Mouse (Mus musculus) thymus, postnatal 4 days (tissue): ENCODE measurements at regions not wholly inside any gene's neighbourhood (a gene's known extent, or its start where the extent isn't known, plus 50 kb on each side); places are given as distances from the start of the nearest gene placed in this dataset.
A peak's percentile ranks its signal among the peaks of the same experiment; 100 is the strongest.

Experiments
- DNase-seq: peaks from one replicate; pipeline ENCODE4 v3.0.0; 2021

DNA sequence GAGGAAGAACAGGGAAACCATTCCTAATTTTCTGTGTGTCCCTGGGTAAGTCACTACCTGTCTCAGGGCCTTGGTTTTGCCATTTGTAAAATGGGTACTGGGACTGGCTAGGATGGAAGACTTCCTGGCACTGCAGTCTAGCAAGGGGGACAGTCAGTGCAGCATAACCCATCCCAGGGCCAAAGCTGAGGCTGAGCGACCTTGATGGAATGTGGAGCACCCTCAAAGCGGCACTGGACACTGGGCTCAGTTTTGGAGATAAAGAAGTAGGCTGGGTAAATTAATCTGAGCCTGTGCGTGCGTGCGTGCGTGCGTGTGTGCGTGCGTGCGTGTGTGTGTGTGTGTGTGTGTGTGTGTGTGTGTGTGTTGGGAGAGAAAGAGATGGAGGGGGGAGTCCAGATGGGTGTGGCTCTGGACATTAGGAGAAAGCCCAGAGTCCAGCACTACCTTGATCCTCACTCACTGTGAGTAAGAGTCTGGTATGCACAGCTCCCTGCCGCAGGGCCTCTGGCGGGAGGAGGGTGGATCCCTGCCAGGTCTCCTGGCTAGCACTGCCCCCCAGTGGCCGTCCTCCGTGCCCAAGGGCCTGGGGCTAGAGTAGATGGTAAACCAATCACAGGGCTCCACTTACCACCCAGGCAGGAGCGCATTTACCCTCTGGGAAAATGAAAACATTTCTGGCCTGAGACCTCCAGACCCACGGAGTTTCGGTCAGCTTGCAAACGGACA lies 320.3 kb upstream of the Dio3 start:
- peak; percentile 78 for DNase-seq

DNA sequence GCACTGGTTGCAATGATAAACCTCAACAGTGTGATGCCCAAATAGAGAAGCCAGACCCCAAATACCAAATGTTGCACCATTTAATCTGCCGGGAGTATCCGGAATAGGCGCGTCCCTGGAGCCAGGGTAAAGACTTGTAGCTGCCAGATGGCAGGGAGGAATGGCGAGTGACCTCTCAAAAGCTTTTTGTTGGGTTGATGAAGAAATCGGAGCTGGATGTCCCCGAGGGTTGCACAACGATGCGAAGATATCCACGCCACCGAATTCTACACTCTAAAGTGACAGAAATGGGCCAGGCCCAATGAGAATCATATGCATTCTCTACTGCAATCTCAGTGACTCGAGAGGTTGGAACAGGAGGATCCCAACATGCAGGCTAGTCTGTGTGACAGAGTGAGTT lies 312.1 kb upstream of the Dio3 start:
- no peak for DNase-seq

DNA sequence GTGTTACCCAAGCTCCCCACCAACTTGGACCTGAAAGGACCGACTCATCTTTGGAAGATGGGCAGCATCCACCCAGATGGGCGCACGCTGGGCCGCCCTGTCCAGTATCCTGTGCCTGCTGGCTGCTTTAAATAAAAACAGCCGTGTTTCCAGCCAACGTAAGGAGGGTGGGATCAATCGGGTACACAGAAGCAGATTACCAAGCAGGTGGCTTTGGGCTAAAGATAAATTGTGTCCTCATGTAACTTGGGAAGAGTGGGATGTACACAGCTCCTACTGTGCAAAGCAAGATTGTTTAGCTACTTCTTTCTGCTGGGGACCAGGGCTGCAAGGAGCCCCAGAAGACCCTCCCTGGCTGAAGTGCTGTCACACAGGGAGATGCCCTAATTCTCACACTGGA lies 310.6 kb upstream of the Dio3 start:
- no peak for DNase-seq

DNA sequence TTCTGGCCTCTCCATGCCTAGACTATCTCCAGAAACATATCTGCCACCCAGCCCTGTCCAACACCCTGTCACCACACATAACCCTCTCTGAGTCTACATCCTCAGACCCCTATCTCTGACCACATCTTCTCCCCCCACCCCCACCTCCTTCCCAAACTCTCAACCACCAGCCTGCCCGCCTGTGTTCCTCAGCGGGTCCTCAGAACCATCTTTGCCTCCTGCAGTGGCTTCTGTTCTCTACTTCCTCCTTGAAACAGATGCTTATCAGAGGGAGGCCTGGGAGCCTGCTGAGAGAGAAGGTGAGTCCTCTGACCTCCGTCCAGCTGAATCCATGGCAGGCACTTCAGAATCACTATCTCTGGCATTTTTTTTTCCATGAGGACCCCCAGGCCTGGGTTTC lies 307.4 kb upstream of the Dio3 start:
- no peak for DNase-seq

DNA sequence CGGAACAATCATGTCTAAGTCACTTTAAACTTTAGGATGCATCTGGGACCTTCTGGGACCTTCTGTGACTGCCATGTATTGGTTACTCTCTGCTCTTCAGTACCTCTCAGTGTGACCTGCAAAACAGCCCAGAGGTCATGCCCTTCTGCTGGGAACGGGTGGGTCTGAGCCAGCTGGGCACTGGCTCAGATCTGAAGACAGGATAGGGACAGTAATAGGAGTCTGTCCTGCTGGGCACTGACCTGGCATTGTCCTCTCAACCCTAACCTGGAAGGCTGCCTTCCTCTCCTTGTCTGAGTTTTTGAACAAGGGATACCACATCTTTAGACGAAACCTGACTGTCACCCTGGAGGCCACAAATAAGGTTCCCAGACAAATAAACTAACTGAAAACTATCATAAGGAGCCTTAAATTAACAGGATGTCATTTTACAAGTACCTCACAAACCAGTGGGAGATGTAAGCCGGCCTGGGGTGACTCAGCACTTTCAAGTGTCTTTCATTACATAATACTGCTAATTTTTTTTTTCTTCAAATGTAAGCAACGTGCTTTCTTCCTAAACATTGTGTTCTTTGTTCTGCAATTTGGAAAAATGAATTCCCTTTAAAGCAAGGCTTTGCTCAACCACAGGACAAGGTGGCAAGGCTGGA lies 306.4 kb upstream of the Dio3 start:
- DNase-seq: no peak

DNA sequence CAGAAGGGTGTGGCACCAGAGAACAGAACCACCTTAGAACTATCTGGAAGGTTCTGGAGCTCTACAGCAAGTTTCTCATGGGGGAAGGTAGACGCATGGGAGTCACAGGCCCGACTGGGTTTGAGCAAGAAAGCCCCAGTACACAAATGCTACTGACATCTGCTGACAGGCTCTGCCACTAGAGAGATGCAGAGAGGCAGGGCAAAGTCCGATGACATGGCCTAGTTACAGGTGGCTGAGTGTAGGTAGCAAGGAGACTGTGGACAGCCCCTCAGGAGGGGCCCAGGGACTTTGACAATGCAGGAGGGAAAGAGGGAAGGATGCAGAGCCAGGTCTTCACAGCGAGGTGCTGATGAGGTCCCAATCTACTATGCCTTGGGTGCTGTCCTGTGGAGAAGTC lies 305.3 kb upstream of the Dio3 start:
- DNase-seq: no peak

DNA sequence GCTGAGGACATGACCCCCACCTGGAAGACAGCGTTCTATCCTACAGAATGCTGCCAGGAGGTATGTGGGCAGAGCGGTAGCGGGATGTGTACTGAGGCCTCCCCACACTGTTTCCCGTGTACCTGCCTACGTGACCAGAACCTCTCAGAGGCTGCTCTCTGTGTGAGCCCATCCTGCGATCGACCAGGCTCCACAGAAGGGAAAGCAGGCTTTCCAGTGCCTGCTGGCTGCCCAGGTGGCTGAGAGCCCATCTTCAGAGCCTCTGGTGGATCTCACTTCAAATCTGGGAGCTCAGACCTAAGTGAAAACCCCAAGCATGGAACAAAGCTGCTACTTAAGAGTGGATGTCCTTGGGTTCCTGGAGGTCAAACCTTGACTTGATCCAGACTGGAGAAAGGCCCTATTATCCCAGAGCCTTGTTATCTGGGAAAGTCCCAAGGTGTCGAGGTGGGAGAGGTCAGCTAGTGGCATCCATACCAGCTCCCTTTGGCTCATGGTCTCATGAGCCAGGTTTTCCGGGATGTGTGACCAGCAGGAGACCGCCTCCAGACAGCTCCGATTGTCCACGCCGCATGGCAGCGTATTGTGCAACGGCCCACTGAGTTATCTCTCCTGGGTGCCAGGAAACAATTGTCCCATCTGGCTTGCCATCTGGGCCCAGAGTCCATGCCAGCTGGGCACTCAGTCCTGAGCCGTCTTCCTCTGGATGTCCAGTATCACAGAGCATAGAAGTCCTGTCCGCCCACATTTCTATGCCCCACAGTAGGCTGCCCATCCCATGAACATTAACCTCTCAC lies 303.5 kb upstream of the Dio3 start:
- no peak for DNase-seq

DNA sequence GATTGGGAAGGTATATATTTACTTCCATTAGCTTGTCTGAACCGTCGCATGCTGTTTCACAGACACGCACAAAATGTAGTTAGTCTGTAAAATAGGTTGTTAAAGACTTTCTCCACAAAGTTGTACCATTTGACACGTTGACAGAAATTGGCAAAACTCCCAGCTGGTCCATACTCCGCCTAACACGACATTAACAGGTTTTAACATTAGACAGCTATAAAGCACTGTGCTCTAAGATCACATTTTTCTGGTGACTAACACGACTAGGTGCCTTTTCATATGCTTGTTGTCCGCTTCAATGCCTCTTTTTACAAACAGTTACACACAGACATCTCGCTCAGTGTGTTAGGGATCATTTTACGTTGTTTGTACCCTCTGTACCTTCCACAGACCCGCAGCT lies 294.2 kb upstream of the Dio3 start:
- DNase-seq: no peak

DNA sequence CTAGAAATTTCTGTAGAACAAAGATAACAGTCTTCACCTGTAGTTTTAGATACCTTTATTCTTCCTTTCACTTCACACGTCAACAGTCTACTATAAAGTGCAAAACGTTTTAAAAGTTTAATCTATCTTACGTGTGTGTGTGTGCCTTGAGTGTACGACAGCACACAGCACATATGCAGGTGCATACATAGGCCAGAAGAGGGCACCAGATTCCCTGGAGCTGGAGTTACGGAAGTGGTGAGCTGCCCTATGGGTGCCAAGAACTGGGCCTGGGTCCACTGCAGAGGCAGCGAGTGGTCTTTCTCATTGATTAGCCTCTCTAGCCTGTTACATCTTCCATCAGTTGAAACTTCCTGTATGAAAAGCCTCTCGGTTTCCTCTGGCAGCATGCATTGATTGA lies 285.5 kb upstream of the Dio3 start:
- no peak for DNase-seq

DNA sequence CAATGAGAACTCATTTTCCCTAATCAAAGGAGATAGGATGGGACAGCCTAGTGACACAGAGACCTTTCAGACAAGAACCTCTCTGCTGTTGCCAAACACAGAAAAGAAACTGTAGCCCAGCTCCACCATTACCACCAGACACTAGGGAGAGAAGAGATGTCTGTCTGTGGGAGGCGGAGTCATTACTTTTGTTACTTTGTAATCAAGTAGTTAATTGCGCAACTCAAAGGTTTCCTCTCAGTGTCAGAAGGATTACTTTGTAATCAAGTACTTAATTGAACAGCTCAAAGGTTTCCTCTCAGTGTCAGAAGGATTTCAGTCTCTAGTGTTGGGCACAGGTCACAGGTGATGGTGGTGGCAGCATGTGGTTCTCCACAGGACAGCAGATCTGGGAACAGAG lies 276.2 kb upstream of the Dio3 start:
- no peak for DNase-seq

DNA sequence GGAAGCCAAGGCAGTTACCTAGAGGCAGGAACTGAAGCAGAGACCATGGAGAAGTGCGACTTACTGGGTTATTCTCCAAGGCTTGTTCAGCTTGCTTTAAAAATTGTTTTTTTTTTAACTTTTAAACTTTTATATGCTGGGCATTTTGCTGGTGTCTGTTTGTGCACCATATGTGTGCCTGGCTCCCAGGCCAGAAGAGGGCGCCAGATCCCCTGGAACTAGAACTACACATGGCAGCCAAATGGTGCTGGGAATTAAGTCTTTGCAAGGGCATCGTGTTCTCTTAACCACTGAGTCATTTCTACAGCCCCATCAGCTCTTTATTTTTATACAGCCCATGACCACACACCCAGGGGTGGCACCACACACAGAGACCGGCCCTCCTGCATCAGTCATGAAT lies 269.7 kb upstream of the Dio3 start:
- peak; percentile 40 for DNase-seq

DNA sequence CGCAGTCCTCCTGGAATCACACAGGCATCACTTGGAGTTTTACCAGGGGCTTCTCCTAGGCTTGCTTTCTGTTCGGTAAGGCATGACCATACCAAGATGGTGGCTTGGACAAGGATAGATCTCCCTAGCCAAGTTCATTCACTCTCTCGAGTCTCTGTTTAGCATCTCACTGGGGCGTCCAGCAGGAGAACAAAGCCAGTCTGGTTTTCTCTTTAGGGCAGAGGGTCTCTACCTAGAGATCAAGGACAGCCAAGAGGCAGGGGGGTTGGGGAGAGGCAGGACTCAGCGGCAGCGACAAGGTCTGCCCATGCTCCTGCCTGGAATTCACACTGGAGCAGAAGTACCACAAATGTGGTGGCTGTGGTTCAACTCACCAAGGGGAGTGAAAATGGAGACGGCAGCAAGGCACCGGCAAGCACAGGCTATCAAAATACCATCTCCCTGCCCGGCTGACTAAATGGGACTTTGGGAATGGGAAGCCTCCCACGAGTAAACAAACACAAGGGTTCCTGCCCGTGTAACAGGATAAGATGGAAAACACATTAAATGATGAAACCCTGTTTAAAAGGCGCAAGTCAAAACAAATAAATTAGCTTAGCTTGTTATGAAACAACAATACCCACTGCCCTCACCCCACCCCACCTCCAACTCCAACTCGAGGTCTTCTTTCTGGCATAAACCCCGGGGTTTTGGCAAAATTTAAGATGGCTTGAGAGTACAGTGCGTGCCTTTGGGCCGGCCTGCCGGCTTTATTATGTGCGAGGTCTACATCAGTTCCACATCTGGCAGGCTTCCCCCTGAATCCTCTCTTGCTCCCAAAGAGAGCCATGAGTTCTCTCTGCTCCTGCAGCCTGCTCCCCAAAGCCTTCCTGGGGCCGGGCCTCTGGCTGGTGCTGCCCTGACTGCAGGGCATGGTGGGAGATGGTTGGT lies 258.1 kb upstream of the Dio3 start:
- no peak for DNase-seq

DNA sequence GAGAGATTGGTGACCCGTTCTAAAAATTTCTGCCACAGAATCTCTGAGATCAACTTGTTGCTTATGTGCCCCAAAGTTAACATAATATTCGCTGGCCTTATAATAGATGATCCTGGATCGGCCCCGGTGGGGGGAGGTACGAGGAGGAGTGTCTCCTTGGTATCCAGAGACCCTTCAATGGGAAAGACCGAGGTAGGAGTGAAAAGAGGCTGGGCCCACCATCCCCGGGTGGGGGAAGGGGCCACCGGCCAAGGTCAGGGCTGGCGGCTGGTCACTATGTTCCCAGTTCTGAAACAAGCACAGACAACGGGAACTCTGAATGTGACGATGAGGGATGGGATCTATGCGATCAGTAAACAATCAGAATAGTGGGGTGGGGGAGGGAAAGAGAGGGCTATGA lies 257.2 kb upstream of the Dio3 start:
- DNase-seq: no peak

DNA sequence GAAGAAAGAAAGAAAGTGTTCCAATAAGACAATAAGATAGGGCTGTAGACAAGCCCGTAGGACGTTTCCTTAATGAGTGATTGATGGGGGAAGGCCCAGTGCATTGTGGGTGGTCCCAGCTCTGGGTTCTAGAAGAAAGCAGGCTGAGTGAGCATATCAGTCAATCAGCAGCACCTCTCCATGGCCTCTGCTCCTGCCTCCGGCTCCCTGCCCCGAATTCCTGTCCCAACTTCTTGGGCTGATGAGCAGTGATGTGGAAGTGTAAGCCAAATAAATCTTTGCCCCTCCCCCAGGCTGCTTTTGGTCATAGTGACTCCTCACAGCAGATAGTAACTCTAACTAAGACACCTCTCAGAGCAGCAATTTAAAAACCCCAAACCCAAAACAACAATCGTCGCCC lies 256.2 kb upstream of the Dio3 start:
- no peak for DNase-seq

DNA sequence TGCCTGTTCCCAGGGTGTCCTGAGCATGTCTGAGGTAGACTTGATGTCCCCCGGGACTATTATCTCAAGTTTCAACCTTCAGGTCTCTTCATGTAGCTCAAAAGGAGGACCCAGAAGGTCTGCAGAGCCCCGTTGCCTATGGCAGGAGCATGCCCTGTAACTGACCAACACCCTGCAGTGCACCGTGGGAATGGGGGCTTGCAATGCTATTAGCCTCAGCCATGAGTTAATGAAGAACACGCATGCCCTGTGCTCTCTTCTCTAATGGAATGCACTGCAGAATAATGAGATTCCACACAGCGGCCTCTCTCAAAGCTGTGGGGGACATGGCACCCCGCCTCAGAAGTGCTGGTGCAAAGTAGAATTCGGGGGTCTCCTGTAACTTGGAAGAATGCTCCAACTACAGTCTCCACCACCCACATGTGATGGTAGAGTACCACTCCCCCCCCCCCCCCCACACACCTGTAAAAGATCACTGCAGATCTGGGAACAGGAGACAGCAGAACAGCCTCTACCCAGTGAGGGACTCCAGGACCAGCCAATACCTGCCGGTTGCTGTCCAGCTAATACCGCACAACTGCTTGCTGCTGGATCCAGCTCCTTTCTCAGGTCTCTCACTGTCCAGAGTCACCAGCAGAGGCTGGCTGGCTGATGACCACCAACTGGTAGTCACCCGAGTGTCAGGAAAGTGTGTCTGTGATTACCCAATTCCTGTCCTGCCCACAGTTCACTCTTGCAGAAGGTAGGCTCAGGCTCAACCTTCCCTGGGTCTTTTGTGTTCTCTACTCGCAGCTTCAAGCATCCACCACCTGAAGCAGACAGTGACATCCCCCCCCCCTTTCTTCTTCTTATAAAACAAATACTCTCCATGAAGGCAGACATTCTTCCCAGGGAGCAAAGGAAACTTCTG lies 255.4 kb upstream of the Dio3 start:
- no peak for DNase-seq

DNA sequence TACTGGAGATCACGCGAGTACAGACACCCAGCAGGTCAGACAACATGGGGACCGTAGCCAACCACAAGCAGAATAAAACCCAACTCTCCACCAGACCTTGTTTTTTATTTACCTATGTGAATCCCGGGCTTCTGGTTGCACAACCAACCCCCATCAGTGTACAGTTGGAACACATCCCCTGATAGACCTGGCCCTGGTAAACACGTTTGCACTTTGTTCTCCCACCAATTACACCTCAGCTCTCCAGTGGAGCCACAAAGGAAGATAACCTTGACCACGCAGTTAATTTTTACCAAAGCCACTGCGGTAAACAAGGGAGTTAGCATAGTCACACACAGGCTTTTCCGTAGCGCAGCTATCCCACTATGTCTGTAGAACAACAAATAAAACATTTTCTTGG lies 254.6 kb upstream of the Dio3 start:
- DNase-seq: no peak

DNA sequence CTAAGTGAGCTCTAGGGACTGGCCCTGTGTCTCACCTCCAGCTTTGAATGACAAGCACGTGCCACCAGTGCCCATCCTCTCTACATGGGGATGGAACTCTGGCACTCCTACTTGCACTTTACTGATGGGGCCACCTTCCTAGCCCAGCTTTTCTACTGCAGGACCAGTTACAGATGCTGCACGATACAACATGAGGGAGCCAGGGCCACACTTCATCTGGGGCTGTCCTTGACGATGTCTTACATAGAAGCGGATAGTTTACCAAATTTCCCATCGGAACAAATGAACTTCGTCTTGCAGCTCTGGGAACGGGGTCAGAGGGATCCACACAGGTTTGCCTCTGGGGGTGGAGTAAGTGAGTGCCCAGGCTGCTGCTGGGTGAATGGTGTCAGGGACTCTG lies 253.7 kb upstream of the Dio3 start:
- no peak for DNase-seq

DNA sequence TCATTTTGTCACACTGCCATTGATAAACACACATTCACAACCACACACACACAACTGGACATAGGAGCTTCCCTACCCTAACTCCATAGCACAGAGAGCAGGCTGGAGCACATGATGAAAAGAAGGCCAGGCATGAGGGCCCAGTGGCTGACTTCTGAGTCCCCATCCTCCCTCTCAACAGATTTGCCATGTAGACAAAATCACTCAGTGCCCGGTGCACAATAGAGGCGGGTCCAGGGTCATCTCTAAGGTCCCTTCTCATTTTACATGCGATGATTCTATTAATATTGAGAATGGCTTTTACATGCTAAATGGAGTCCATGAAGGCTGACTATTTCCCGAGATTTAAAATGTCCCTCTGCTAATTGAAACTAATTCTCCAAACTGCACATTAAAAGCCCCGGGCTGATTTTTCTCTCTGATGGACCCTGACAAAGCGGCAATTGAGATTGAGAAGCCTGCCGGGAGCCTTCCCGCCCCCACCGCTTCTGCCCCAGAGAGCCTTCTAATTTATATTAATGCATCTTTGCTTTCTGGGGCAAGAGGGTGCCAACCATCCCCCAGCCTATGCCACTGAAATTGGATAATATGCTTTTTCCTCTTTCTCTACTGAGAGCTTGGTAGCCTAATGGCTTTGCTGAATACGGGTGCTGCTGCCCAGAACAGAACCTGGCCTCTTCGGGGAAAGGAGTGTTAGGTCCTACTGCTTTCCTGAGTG lies 252.7 kb upstream of the Dio3 start:
- no peak for DNase-seq

DNA sequence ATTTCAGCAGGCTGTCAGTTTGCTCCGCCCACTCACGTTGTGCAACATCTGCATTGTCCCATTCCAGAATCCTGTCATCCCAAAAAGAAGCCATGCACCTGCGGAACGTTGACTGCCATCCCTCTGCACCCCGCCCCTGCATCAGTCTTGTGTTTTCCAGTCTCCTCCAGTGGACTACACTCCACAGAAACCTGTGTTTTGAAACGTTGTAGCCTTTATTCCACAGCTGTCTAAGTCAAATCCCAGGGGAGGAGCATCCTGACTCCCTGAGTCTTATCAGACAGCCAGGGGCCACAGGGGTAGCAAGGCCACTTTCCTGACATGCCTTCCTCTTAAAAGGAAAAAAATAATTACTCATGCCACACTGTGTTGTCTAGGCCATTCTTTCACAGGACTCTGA lies 251.5 kb upstream of the Dio3 start:
- DNase-seq: no peak

DNA sequence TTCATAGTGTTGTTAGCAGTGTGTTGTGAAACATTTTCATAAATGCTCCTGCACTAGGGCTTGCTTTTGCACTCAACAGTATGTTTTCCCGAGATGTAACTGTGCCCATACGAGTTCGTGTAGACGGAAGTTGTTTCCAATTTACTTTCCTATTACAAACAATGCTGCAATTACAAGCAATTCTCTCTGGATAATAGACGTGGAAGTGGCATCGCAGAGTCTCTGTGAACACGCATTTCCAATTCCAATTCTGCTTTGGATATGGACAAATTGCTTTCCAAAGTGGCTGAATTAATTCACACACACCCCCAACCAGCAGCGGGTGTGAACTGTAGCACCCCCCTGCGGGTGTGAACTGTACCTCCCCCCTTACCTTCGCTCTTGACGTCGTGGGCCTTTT lies 250.9 kb upstream of the Dio3 start:
- no peak for DNase-seq

DNA sequence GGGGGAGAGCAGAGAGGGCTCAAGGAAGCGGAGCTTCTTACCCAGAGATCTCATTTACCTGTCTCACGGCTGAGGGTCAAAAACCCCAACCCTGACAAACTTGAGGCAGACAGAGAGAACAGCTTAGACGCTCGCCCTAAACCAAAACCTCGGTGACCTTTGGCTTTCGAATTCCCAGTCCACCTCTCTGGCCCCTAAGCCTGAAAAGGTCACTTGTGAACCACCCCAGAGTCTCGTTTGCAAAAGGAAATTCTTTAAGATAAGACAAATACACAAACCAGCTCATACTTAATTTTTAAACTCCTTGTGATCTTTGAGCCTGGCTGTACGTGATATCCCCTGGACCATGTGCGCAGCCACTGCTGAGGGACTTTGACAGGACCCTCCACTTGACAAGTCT lies 250.2 kb upstream of the Dio3 start:
- no peak for DNase-seq
